Mouse (Mus musculus) frontal cortex, postnatal 14 days (tissue): ENCODE results near the gene Ttc7.
A peak's percentile ranks its signal among the peaks of the same experiment; 100 is the strongest.

Experiments
- DNase-seq, 2 experiments: peaks; one replicate each; pipeline ENCODE4 v3.0.0; 2022; ENCODE audit warnings: low spot score in 2 of 2

Gene Ttc7

DNA sequence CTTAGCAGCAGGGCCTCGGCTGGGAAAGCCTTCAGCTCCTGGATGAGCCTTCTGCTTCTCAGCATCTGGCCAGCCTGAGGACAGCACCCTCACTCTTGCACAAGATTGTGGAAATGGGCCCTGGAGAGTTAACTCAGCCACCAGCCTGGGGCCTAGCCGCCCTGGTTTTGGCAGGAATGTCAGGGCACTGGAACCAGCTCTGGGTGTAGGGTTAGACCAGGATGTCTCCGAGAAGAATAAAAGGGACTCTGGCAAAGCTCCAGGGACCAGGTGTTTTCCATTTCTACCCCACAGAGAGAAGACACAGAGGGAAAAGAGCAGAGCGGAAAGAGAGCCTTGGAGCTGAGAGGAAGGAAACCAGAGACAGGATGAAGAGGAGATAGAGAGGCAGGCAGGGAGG, 84.5 kb downstream of the Ttc7 start:
- no peak for DNase-seq

GRCm38 (mm10) chr17:87367640-87368039, 85.0 kb downstream of the Ttc7 start:
- DNase-seq: peak in 1 of 2 experiments; percentile 50

- no peak for DNase-seq
Observed at GRCm38 (mm10) chr17:87368481-87368880, 85.8 kb downstream of the Ttc7 start.

DNA sequence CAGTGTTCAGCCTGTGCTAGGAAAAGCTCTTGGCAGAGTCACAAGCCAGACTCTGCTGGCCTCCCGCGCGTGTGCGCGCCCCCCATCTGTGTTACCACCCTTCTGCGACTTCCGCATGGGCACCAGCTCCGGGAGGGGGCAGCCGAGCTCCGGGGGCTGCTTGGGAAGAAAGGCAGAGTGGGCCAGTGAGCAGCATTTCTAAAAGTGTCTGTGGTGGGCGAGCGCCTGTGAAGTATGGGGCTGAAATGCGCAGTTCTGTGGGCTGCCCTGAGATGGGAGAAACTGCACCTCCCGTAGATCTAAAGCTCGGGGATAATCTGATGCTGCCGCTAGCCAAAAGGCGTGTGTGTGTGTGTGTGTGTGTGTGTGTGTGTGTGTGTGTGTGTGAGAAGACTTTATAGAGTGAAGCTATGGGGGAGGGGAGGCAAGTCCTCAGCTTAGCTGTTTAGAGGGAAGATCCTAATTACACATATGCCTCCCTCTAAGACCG, 86.6 kb downstream of the Ttc7 start:
- DNase-seq: peak; percentile 64 to 78

DNA sequence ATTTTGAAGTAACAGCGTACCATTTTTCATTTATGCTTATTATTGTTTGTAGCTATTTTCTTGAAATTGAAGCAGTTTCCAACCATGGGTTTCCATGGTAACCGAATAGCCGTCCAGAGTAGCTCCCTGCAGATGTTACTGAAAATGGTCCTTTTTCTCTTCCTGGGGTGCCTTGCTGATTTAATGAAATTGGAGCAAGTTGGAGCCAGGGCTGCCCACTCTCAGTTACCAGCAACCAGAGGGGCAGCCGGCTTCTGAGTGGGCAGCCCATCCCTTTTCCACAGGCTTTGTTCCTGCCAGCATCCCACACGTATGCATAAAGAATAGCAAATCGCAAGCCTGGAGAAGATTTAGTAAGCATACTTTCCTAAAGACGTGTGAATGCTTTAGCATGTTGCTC, 89.5 kb downstream of the Ttc7 start:
- no peak for DNase-seq

DNA sequence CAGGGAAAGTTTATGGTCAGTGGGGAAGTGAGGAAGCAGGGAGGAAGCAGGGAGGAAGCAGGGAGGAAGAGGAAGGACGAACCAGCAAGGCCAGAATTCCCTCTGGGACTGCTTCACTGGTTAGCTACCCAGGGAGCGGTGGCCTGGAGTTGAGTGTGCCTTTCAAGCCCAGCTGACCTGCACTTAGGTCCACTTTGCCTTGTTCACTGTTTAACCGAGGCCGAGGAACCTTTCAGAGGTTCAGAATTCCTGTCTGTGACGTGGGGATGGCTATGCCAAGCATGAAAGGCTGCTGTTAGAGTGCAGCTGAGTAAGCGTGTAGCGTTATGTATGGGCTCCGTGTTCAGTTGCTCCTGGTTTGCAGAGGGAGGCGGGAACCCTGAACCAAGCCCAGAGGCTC, 90.6 kb downstream of the Ttc7 start:
- no peak for DNase-seq

- DNase-seq: no peak
Observed at GRCm38 (mm10) chr17:87375941-87376511, 93.3 kb downstream of the Ttc7 start.

GRCm38 (mm10) chr17:87376831-87377471, 94.3 kb downstream of the Ttc7 start:
- DNase-seq: no peak

DNA sequence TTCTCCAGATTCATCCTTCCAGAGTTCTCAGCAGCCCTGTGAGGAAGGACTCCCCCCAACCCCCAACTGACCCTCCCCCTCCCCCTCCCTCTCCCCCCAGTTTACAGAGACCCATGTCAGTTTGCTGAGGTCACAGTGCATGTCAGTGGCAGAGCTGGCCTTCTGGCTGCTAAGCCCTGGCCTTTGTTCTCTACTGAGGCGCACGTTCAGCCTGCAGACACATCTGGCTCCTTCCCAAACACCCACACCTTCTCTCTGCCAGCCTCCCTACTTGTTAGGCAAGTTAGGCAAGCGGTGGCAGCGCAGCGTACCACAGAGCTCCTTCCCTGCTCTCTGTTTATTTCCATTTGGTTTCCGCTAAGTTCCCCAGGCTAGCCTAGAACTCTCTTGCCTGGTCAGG, 94.8 kb downstream of the Ttc7 start:
- DNase-seq: no peak

DNA sequence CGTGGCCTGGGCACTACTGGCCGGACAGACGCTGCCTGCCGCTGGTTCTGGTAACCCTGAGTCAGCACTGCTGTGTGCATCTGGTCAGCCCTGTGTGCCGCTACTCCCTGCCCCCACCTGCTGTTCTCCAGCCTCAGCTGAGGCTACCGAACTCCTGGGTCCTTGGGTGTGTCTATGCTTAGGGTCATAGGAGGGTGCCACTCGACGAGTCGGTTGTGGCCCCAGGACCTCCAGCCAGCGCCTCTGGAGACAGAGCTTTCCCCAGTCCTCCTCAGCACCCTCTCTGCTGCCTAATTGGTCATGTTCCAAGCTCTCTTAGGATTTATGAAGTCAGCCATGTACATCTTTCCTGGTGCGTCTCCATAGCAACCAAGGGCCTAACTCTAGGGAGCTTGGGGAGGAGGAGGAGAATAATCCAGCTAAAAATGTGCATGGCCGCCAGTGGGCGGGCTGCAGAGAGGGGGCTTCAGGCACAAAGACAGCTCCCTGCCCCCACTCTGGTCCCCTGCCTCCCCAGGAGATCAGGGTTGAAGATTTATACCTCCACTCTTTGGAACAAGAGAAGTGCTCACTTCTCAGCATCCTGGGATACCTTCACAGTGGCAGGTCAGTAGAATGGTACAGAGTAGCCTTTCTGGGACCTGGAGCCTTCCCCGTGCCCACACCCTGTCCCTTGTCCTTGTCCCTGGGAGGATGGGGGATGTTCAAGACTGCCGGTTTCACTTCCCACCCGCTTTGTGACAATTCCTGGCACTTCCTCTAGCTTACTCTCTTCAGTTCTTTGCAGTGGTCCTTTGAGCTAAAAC, 95.9 kb downstream of the Ttc7 start:
- peak in 1 of 2 experiments; percentile 61 for DNase-seq

DNA sequence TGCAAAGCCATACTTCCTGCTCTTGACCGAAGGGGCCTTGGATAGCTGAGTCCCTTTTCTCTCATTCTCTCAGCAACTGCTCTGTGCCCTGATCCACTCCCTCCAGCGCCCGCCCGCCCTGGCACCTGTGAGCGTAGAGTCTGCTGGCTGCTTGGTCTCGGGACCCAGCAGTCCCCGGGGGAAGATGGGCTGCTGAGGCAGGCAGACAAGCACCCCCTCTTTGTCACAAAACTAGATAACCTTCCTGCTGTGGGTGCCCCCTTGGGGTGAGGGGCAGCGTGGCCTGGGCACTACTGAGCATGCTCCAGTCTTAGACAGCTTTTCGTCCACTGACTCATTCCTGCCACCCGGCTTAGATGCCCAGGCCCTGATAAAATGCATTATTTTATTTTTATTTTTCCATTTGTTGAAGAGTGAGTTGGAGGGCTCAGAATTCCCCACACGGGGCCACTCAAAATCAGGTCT, 96.5 kb downstream of the Ttc7 start:
- DNase-seq: no peak

DNA sequence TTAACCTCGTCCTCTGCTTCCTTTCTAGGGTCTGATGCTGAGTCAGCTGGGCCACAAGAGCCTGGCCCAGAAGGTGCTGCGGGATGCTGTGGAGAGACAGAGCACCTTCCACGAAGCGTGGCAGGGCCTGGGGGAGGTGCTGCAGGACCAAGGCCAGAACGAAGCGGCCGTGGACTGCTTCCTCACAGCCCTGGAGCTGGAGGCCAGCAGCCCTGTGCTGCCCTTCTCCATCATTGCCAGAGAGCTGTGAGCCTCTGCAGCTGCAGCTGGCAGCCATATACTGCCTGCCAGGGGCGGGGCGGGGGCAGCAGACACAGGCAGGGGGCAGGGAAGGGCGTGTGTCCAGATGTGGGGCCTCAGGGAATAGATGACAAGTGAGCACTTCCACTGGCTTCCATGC, 97.1 kb downstream of the Ttc7 start:
- no peak for DNase-seq

GRCm38 (mm10) chr17:87380681-87381080, 98.0 kb downstream of the Ttc7 start:
- DNase-seq: no peak

DNA sequence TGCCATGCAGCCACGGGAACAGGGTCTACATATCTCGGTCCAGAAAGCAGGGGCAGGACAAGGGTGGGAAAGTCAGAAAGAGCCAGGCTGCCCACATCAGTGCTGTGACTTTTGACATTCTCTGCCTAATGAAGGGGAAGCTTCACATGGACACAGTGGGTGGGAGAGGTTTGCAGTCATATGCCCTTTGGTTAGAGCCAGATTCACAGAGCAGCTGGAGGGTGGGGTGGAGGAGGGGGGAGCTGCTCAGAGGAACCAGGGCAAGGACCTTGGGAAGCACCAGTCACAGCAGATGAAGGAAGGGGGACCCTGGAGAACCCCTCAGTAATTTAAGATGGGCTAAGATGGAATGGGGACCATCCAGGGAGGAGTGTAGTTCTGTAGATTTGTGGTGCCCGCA, 103.1 kb downstream of the Ttc7 start:
- no peak for DNase-seq

DNA sequence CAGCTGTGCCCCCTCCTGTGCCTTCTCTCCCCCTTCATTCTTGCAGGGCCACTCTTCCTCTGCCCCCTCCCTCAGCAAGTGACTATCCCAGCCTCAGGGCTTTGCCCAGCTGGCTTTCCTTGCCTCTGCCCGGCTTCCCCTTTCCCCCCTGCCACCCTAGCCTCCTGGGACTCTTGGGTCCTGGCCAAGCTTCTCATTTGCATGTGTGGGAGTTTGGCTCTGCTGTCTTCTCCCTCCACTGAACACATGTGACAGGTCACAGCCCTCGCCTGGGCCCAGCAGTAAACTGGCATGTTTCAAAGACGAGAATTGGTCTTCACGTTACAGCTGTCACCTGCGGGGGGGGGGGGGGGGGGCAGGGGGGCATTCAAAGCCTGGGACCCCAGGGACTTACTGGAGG, 104.4 kb downstream of the Ttc7 start:
- peak in 1 of 2 experiments; percentile 23 for DNase-seq

GRCm38 (mm10) chr17:87391242-87391641, 108.6 kb downstream of the Ttc7 start:
- peak in 1 of 2 experiments; percentile 15 for DNase-seq

GRCm38 (mm10) chr17:87397088-87397487, 114.4 kb downstream of the Ttc7 start:
- DNase-seq: no peak

DNA sequence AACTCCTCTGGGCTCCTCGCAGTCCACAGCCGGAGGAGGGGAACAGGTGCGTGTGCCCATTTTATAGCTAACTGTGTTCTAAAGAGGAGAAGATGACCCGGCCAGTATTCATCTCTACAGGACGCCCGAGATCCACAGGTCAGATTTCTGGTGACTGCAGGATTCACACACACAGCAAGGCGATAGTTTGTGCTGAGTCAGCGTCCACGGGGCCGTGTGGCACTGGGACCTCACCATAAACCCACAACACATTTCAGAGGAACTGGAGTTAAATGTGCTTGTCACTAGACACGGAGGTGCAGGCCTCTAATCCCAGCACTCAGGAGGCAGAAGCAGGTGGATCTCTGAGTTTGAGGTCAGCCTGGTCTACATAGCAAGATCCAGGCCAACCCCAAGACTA, 119.8 kb downstream of the Ttc7 start:
- no peak for DNase-seq

- DNase-seq: no peak
Observed at GRCm38 (mm10) chr17:87403462-87403861, 120.8 kb downstream of the Ttc7 start.

GRCm38 (mm10) chr17:87405576-87405975, 122.9 kb downstream of the Ttc7 start:
- DNase-seq: no peak

GRCm38 (mm10) chr17:87406646-87407045, 124.0 kb downstream of the Ttc7 start:
- DNase-seq: no peak

GRCm38 (mm10) chr17:87418082-87418481, 135.4 kb downstream of the Ttc7 start:
- no peak for DNase-seq

DNA sequence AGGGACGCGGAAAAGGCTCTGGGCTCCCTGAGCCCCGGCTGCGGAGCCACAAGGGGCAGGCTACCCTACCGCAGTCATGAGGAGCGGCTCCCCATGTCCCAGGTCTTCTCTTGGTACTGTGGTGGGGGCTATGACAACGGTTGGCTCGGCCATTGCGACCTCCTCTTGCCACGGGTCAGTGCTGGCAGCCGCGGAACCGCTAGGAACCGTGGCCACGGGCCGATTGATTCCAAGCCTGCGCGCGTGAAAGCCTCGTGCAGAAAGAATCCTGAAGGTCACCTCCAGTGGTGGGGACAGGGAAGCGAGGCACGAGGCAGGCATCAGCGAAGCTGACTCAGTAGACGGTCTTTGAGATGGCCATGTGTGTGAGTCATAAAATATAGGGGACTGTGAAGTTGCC, 144.8 kb downstream of the Ttc7 start, which contains the start of gene Stpg4:
Gene Stpg4, minus strand, starts transcription at position 231 of the 400 bp plus-strand sequence.
- DNase-seq: no peak
